ENCODE assay signal across 9 mouse cellular contexts in genomic region chr15:42056772-42057171, GRCm38 (mm10).
DNase-seq lines count a peak whose midpoint lies in the region; ATAC-seq and TF ChIP-seq lines count a peak whose summit lies in the region.
"Had no signal": no experiment of that assay in that cellular context is flagged by ENCODE, and none has a peak within 500 bp of the region (broad histone marks: within the 10 kb centered on the region; RNA-seq: fewer than 3 reads in every experiment).

No protein-coding gene starts in this region.

- H3K27ac ChIP-seq in heart, adult 2 months = no peak overlapping the region
- no peak overlapping the region for H3K27ac ChIP-seq in heart, embryonic 10.5 days
- H3K27ac ChIP-seq in embryonic facial prominence, embryonic 11.5 days (replicated peaks; ENCODE audit: low read depth, low read length) = no peak overlapping the region
- no peak overlapping the region for H3K27ac ChIP-seq in lung, embryonic 14.5 days (ENCODE audit: low read depth)
- no peak overlapping the region for H3K27ac ChIP-seq in midbrain, embryonic 16.5 days (ENCODE audit: low read length)
- H3K27ac ChIP-seq in kidney, embryonic 14.5 days (ENCODE audit: low read depth, low read length) = no peak overlapping the region

- no peak for TF ChIP-seq EP300 in heart, adult 2 months (IDR thresholded peaks at IDR 0.05; ENCODE audit: insufficient read depth, low read depth, low read length)

- intact Hi-C loops in heart, adult 2 months (cut with DNase I) = no loop called here

- H3K4me1 ChIP-seq in heart, adult 2 months (ENCODE audit: control insufficient read depth, insufficient read depth, low read length) = no peaks in the 10 kb centered on the region
- H3K4me1 ChIP-seq in heart, embryonic 10.5 days = no peaks in the 10 kb centered on the region
- H3K4me1 ChIP-seq in embryonic facial prominence, embryonic 11.5 days (ENCODE audit: control insufficient read depth, insufficient read depth, low read length) = no peaks in the 10 kb centered on the region
- no peaks in the 10 kb centered on the region for H3K4me1 ChIP-seq in lung, embryonic 14.5 days (ENCODE audit: insufficient read depth)
- no peaks in the 10 kb centered on the region for H3K4me1 ChIP-seq in midbrain, embryonic 16.5 days (ENCODE audit: control insufficient read depth, insufficient read depth, low read length)
- no peaks in the 10 kb centered on the region for H3K4me1 ChIP-seq in kidney, embryonic 14.5 days (ENCODE audit: control insufficient read depth, insufficient read depth, low read length)

- no peaks in the 10 kb centered on the region for H3K27me3 ChIP-seq in heart, adult 2 months (ENCODE audit: control insufficient read depth, insufficient read depth, low read length)
- no peaks in the 10 kb centered on the region for H3K27me3 ChIP-seq in heart, embryonic 10.5 days (ENCODE audit: insufficient read depth, poor library complexity, severe bottlenecking)
- H3K27me3 ChIP-seq in embryonic facial prominence, embryonic 11.5 days (ENCODE audit: control insufficient read depth, insufficient read depth, low read length) = no peaks in the 10 kb centered on the region
- no peaks in the 10 kb centered on the region for H3K27me3 ChIP-seq in lung, embryonic 14.5 days (ENCODE audit: insufficient read depth, low read length)
- no peaks in the 10 kb centered on the region for H3K27me3 ChIP-seq in midbrain, embryonic 16.5 days (ENCODE audit: control insufficient read depth, insufficient read depth, low read depth, low read length)
- no peaks in the 10 kb centered on the region for H3K27me3 ChIP-seq in kidney, embryonic 14.5 days (ENCODE audit: control insufficient read depth, insufficient read depth, low read length)

- 37% methylated on average over 3 of the region's 3 CpGs for WGBS in heart, adult 2 months
- 54% methylated on average over 3 of the region's 3 CpGs for WGBS in heart, embryonic 10.5 days
- WGBS in embryonic facial prominence, embryonic 11.5 days = 39% methylated on average over 3 of the region's 3 CpGs
- 44% methylated on average over 3 of the region's 3 CpGs for WGBS in lung, embryonic 14.5 days
- WGBS in midbrain, embryonic 16.5 days = 83% methylated on average over 3 of the region's 3 CpGs
- 82% methylated on average over 3 of the region's 3 CpGs for WGBS in kidney, embryonic 14.5 days

- no peak for TF ChIP-seq CTCF in heart, adult 2 months (IDR thresholded peaks at IDR 0.05)
- TF ChIP-seq CTCF in lung, embryonic 14.5 days (IDR thresholded peaks at IDR 0.05; ENCODE audit: low read depth) = no peak

- H3K9ac ChIP-seq in heart, adult 2 months (ENCODE audit: low read depth, low read length) = no peak overlapping the region
- no peak overlapping the region for H3K9ac ChIP-seq in embryonic facial prominence, embryonic 11.5 days (replicated peaks; ENCODE audit: low read length)
- H3K9ac ChIP-seq in lung, embryonic 14.5 days = no peak overlapping the region
- H3K9ac ChIP-seq in midbrain, embryonic 16.5 days (ENCODE audit: low read depth, low read length) = no peak overlapping the region
- no peak overlapping the region for H3K9ac ChIP-seq in kidney, embryonic 14.5 days (ENCODE audit: low read depth, low read length)

- no peaks in the 10 kb centered on the region for H3K79me2 ChIP-seq in heart, adult 2 months (replicated peaks; ENCODE audit: control insufficient read depth, insufficient read depth, low read length)

- no peak overlapping the region for H3K4me3 ChIP-seq in heart, adult 2 months
- H3K4me3 ChIP-seq in heart, embryonic 10.5 days = no peak overlapping the region
- H3K4me3 ChIP-seq in embryonic facial prominence, embryonic 11.5 days (ENCODE audit: low read depth, low read length) = no peak overlapping the region
- no peak overlapping the region for H3K4me3 ChIP-seq in lung, embryonic 14.5 days (ENCODE audit: low read depth, low read length)
- no peak overlapping the region for H3K4me3 ChIP-seq in midbrain, embryonic 16.5 days (ENCODE audit: low read depth, low read length)
- no peak overlapping the region for H3K4me3 ChIP-seq in kidney, embryonic 14.5 days (ENCODE audit: low read length)
- H3K4me3 ChIP-seq: myocyte had no signal

- H3K36me3 ChIP-seq in heart, adult 2 months (ENCODE audit: control insufficient read depth, insufficient read depth, low read length) = no peaks in the 10 kb centered on the region
- H3K36me3 ChIP-seq in heart, embryonic 10.5 days = no peaks in the 10 kb centered on the region
- H3K36me3 ChIP-seq in embryonic facial prominence, embryonic 11.5 days (replicated peaks; ENCODE audit: control insufficient read depth, insufficient read depth, low read depth, low read length) = no peaks in the 10 kb centered on the region
- no peaks in the 10 kb centered on the region for H3K36me3 ChIP-seq in lung, embryonic 14.5 days (ENCODE audit: insufficient read depth)
- H3K36me3 ChIP-seq in midbrain, embryonic 16.5 days (ENCODE audit: control insufficient read depth, insufficient read depth, low read length) = no peaks in the 10 kb centered on the region
- H3K36me3 ChIP-seq in kidney, embryonic 14.5 days (ENCODE audit: control insufficient read depth, insufficient read depth, low read length) = no peaks in the 10 kb centered on the region

- H3K9me3 ChIP-seq in heart, embryonic 10.5 days = no peaks in the 10 kb centered on the region
- H3K9me3 ChIP-seq in embryonic facial prominence, embryonic 11.5 days (replicated peaks; ENCODE audit: control insufficient read depth, low read length) = no peaks in the 10 kb centered on the region
- H3K9me3 ChIP-seq in lung, embryonic 14.5 days (ENCODE audit: low read depth, low read length) = no peaks in the 10 kb centered on the region
- H3K9me3 ChIP-seq in midbrain, embryonic 16.5 days (replicated peaks; ENCODE audit: control insufficient read depth, low read length, poor library complexity, severe bottlenecking) = no peaks in the 10 kb centered on the region
- no peaks in the 10 kb centered on the region for H3K9me3 ChIP-seq in kidney, embryonic 14.5 days (ENCODE audit: control insufficient read depth, low read length)

- peak; percentile 39; the same call in 1 of the 2 replicates for ATAC-seq in embryonic facial prominence, embryonic 11.5 days (replicated peaks; ENCODE audit: insufficient number of reproducible peaks, low FRiP score, low TSS enrichment, low read depth)
- ATAC-seq in lung, embryonic 14.5 days (ENCODE audit: insufficient read depth) = peak; percentile 66; the same call in 1 of the 2 replicates
- no peak for ATAC-seq in midbrain, embryonic 16.5 days
- no peak for ATAC-seq in kidney, embryonic 14.5 days (ENCODE audit: low FRiP score, low TSS enrichment)

- no peak for TF ChIP-seq POLR2A in heart, adult 2 months (IDR thresholded peaks at IDR 0.05; ENCODE audit: insufficient read depth, low read depth, low read length)

- DNase-seq in heart, adult 2 months = peak; percentile 47 to 49
- no peak for DNase-seq in heart, embryonic 10.5 days (ENCODE audit: low spot score)
- DNase-seq in embryonic facial prominence, embryonic 11.5 days (ENCODE audit: low spot score) = peak; percentile 74
- peak; percentile 47 to 53 for DNase-seq in heart, adult 9 months (ENCODE audit: low spot score in 2 of 2)
- DNase-seq in lung, embryonic 14.5 days = peak; percentile 78
- DNase-seq in adrenal gland, adult 18-20 months (ENCODE audit: low spot score in 2 of 2) = no peak

- H3K4me2 ChIP-seq in embryonic facial prominence, embryonic 11.5 days (ENCODE audit: low read depth, low read length) = no peak overlapping the region
- no peak overlapping the region for H3K4me2 ChIP-seq in lung, embryonic 14.5 days
- no peak overlapping the region for H3K4me2 ChIP-seq in midbrain, embryonic 16.5 days (ENCODE audit: low read length)
- no peak overlapping the region for H3K4me2 ChIP-seq in kidney, embryonic 14.5 days (replicated peaks; ENCODE audit: low read depth, low read length)

Comparison
In these comparisons a context has a peak if more than half of its experiments do, and no peak if none do; other contexts are left out.
1. DNase-seq: peak in heart, adult 2 months (2 of 2), embryonic facial prominence, embryonic 11.5 days (single experiment), heart, adult 9 months (2 of 2) and lung, embryonic 14.5 days (single experiment); none in heart, embryonic 10.5 days (single experiment) and adrenal gland, adult 18-20 months (0 of 2).
2. ATAC-seq: peak in embryonic facial prominence, embryonic 11.5 days (single experiment) and lung, embryonic 14.5 days (single experiment); none in midbrain, embryonic 16.5 days (single experiment) and kidney, embryonic 14.5 days (single experiment).